Mouse (Mus musculus): ENCODE results near the gene Aff3.
"Not testable (repeated sequence)": the region's sequence is repeated elsewhere in the genome, so short reads cannot be mapped to it uniquely, and the experiment has no call there.

The Aff3 gene

DNA sequence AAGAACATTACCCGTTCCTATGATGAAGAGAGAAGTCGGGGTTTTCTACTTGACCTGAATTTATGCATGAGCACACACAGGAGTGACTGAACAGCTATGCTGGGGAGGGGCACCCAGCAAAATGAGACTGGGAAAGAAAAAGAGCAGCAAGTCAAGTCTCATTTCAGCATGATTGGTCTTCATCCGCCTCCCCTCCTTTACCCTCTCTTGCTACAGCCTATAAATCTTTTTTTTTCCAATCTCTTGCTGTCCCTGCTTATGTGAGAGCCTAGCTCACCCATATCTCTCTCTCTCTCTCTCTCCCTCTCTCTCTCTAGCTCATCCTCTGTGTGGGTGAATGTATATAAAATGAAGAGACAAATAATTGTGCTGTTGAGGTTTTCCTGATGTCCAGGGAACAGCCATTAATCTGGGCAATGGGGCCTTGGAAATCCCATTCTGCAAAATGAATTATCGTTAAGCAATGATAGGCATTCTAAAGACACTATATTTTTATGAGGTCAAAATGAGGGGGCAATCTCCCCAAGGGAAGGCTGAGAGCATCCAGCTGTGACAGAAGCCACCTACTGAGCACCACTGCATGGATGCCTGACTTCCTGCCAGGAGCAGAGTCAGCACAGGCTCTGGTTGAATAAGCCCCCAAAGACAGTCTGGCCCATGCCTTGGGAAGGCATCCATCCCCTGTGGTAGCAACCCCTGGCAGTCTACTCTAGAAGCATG, 224.8 kb downstream of the Aff3 start:
- peak; percentile 74 for DNase-seq (ENCODE audit: low read depth, low spot score)

DNA sequence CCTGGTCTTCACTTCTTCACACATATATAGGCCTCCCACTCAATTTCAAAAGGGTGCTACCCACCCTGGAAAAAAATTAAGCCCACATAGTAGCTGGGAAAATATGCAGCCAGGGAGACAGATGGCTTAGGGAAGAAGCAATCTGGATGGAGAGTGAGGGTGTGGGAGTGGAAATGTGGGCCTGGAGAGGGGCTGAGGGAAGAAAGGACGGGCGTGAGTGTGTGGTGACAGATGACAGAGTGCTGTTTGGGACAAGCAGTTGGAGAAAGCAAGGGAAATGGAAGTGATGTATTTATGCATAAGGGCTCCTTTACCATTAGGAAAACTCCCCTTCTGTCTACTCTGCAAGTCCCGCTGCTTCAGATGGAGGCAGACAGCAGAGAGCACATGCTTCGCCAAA, 226.3 kb downstream of the Aff3 start:
- peak; percentile 67 for DNase-seq (ENCODE audit: low read depth, low spot score)

DNA sequence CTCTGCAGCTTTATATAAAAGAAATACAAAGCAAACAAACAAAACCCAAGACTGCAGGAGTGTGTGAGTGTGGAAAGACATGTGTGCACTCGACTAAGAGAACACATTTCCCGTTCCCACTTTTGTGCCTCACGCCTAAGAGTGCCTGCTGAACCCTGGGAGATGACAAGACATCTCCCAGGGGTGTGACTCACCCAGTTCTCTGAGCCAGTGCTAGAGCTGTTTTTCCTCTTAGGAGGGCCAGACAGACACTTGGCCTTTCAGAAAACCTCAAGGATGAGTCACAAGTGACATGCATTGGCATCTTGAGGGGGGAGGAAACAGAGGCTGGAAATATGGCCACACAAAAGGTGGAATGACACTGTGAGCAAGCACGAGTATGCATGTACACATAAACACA, 227.1 kb downstream of the Aff3 start:
- DNase-seq (ENCODE audit: low read depth, low spot score), result no peak

DNA sequence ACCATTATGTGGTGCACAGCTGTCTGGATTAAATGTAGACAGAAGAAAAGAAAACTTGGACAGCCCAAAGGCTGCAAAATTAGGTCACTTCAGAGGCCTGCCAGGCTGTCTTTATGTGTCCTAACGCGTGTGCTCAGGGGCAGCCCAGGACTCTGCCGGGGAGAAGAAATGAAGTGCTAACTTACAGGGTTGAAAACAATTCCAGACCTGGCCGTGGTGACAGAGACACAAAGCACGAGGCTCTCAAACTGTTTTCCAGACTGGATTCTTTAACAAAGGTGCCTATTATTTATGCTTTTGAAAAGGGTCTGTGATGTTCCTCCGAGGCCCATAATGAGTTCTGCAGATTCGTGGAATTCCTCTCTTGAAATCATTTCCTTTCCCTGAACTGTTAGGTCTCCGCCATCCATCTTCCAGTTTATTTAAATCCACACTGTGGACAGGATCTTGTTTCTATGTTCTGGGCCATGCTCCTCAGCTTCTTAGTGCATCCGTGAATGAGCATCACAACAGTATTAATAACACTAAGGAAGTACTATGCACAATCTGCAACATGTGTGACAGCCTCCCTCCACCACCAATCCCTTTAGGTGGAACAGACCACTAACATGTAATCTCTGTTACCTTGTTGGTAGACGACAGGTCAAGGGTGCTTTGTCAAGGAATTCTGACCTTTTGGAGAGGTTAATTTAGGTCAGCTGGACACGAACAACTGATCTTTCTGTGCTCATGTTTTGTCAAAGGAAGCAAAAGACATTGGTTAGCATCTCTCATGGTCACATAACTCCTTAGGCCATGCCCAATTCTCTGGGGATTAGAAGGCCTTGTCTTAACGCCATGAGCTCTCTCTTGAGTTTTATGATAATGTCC, 228.0 kb downstream of the Aff3 start:
- DNase-seq (ENCODE audit: low read depth, low spot score), result peak; percentile 81

DNA sequence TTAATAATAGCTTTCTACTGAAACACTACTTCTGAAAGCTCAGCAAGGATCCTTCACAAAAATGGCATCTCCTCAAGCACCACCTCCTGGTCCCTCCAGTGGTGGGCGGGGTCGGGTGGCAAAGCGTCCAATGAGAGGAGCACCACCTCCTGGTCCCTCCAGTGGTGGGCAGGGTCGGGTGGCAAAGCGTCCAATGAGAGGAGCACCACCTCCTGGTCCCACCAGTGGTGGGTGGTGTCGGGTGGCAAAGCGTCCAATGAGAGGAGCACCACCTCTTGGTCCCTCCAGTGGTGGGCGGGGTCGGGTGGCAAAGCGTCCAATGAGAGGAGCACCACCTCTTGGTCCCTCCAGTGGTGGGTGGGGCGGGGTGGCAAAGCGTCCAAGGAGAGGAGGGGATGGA, 234.4 kb downstream of the Aff3 start:
- not testable (repeated sequence) for DNase-seq (ENCODE audit: low read depth, low spot score)

DNA sequence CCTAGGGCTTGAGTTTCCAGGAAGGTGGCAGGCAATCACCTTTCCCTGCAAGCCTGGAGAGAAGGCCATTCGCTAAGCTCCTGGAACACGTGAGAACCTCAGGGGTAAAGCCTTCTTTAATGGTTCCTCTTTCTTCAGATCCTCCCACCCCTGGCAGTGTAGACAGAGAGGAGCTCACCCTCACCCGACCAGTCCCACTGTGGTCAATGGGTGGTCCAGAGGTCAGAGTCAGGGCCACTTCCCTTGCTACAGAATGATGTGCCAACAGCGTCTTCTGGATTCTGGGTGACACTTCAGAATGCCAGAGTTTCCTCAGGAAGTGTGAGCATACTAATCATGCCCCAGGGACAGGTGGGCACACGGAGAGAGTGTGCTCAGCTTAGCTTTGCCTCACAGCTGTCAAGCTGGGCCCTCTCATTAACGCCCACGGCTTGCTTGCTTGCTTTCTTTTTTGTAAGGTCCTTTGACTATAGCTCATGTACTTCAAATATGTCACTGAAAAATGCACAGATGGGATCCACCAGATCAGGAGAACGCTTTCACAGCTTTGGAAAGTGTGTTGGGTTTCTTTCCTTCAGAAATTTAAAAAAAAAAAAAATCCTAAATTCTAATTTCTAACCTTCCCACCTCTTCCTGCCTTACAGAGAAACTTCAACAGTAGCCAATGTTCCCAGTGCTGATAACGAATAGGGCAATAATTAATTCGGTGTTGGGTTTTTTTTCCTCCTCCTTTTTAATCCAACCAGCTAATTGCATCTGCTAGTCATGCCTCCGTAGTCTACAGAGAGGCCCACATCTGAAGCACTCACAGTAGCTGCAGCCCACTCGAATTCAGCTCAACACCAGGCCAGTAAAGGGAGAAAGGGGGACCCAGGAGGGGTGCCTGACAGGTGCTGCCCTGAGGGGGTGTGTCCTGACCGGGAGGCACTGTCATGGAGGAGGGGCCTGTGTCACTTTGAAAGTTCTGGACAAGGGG, 235.8 kb downstream of the Aff3 start:
- DNase-seq (ENCODE audit: low read depth, low spot score), result no peak

DNA sequence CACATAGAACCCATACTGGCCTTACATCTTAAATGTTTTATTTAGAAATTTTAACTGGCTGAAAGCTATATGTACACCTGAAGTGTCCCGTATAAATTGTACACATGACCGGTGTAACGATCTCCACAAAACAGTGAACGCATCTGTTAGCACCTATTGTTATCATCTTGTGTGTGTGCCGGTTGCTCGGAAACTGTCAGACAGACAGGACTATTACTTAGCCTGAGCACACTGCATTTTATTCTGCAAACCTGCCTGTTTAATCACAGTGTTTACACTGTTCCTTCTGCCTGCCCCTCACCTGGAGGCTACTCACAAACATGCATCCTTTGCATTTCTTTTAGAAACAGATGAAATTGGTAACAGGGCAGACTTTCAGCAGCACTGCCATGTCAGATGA, 241.8 kb downstream of the Aff3 start:
- DNase-seq (ENCODE audit: low read depth, low spot score), result no peak

DNA sequence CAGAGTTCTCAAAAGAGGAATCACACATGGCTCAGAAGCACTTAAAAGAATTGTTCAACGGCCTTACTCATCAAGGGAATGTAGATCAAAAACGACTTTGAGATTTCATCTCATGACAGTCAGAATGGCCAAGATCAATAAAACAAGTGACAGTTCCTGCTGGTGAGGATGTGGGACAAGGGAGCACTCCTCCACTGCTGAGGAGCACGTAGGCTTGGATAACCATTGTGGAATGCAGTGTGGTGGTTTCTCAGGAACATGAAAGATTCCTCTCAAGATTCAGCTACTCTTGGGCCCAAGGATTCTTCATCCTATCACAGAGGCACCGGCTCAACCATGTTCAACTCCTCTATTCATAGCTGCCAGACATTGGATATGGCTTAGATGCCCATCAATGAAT, 245.4 kb downstream of the Aff3 start:
- DNase-seq (ENCODE audit: low read depth, low spot score), result no peak

DNA sequence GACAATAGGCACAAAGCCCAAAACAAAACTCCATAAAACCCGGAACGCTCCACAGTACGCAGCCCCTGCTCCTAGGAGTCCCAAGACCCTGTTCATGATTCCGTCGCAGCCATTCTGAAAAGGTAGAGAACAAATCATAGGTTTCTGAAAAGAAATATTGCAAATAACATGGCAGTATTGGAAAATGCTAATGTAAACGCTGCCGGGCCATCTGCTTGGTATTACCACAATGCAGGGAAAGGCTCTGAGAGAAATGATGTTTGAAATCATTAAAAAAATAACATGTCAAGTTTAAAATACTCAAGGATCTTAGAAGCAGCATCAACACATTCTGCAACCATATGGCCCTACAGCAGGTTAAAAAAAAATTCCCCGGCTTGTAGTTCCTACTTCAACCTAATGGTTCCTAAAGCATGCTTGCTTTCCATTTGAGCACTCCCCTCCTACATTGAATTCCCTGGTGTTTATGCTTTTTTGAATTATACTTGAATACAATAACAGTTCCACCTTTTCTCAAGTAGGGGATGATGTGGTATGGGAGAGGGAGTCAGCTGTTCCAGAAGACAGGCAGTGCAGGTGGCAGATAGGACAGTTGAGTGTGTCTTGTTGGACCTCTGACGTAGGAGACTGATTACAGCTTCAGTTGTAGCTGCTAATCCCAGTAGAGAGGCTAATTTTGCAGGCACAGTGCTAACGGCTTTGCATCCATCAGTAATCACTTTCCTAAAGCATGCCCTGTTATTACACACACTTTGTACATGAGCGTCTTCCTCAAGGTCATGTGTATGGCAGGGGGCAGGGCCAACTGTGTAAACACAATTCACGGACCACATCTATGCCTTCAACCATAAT, 246.3 kb downstream of the Aff3 start:
- DNase-seq (ENCODE audit: low read depth, low spot score), result no peak

DNA sequence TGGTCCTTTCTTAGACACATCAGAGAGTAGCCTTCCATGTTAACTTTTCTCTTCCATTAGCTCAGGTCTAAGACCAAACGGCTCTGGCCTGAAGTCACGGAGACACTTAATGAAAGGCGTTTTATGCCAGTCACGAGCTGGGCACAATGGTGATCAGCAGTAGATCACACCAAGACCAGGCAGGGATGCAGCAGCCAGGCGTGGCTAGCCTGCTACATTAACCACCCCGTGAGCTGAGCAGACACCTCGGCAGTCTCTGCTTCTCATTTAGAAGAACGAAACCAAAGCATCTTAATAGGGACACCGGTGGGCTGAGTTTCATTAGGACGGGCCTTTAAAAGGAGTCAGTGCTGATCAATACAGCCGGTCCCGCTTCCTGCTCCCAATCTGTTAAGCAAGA, 247.6 kb downstream of the Aff3 start:
- DNase-seq (ENCODE audit: low read depth, low spot score), result no peak

DNA sequence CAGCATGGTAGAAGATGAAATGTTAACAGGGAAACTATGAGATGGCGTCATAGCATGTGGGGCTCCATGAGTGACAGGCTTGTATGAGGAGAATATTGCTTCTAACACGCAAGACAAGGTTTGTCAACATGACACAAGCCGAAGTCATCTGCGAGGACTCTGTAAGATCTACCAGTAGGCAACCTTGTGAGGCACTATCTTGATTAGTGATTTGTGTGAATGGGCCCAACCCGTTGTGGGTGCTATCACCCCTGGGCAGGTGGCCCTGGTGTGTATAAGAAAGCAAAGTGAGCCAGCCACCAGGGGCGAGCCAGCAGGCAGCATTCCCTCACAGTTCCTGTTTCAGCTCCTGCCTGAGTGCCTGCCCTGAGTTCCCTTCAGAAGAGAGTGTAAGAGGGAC, 249.2 kb downstream of the Aff3 start:
- no peak for DNase-seq (ENCODE audit: low read depth, low spot score)

DNA sequence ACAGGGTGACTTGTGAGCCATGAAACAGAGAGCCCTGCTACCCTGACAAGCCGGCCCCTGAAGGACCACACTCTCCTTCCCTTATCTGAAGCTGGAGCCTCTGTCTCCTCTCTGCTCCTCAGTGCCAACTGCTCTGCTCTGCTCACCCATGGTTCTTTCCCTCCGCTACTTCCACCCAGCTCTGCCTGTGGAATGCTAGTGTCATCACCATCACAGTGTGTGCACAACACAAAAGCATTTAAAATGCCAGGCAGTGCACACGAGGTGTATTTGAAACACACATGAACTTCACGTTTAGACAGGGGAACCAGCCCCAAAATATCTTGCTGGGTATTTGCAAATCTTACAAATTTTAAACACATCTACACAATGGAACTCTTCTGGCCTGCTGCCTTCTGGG, 253.6 kb downstream of the Aff3 start:
- DNase-seq (ENCODE audit: low read depth, low spot score), result no peak

DNA sequence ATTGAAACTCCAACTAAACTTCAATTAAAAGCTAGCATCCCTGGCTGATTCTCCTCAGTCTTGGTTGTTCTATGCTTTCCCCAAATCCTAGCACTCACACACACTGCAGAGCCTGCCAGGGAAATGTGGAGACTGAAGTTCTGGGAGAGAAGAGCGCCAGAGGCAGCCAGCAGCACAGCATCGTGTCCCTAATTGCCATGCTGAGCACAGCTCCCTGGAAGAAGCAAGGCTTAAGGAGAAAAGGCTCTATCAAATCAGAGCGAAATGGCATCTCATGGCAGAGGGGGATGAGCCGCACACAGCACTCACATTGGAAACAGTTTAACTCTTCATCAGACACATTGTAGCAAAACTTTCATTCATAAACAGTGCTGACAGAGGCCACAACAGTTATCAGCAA, 254.3 kb downstream of the Aff3 start:
- DNase-seq (ENCODE audit: low read depth, low spot score), result no peak

DNA sequence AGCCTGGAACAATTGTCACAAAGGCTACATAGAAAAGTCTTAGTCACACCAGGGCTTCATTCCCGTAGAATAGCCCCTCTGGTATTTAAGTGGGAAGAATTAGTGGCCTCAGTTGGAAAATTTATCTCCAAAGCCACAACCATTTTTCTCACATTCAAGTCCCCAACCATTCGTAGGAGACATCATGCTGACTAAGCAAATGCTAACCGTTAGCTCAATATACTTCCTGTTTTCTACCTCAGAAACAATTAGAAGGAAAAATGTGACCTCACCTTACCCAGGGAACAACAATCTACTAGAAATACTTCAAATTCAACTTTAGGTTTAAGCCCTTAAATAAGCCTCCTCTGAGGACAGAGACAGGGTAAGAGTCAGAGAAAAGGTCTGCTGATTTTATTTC, 256.5 kb downstream of the Aff3 start:
- DNase-seq (ENCODE audit: low read depth, low spot score), result no peak

DNA sequence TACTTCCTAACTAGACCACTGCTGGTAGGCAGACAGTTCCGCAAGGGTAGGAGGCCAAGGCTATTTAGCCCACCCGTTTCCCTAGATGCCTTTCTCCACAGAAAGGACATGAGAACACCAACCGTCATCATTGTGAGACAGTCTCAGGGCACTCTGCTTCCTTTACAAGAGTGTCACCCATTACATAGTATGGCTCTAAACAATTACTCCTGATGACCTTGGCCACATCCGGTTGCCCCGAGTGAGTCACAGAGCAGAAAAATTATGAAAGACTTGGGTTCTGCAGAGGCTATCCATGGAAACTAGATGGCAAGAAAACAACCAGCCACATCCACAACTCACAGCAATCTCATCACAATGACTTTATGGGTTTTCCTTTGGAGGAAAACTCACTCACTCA, 261.0 kb downstream of the Aff3 start:
- no peak for DNase-seq (ENCODE audit: low read depth, low spot score)

DNA sequence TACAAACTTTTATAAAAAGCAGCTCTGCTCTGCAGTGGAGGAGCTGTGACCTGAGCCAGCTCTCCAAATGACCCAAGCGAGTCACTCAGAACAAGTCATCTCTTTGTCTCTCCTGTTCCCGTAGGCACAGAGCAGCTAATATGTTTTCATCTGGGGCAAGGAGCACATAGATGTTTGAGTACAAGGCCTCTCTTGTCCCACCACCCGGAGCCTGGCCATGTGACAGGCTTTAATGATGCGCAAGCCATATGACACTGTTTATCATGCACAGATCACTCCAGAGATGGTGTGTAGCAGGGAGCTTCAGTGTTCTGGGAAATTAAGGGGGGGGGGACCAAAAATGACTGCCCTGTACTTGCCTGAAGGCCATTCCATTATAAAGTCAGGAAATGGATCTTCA, 262.9 kb downstream of the Aff3 start:
- DNase-seq (ENCODE audit: low read depth, low spot score), result peak; percentile 72

DNA sequence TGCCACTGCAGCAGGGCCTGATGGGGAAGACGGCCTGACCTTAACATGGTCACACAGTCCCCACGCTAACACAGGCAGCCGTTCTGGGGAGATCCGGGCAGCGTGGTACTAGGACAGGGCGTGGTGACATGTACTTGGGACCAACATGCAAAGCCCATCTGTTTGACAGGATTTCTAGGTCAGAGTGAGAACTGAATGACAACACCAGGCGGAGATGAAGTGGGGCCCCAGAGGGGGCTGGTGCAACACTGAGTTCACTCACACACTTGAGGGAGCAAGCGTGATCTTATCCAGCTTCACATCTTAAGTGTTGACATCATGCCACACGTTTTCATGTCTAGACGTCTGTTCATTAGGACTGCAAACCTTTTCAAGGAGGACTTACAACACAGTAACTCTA, 265.5 kb downstream of the Aff3 start:
- no peak for DNase-seq (ENCODE audit: low read depth, low spot score)

DNA sequence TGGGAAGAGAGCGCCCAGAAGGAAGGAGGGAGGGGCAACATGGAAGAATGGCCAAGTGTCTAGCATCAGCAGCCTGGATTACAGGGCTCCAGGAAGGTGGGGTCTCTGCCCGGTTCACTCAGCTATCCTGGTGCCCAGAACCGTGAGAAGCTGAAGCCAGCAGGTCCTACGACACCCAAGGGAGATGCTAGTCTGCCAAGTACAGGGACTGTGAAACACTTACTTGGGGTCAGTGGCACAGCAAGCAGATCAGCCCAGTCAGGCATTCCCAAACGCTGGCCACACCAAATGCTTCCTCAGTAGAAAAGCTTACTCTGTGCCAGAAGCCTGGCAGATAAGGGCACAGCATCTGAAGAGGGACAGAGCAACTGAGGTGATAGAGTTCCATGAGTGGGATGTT, 266.2 kb downstream of the Aff3 start:
- no peak for DNase-seq (ENCODE audit: low read depth, low spot score)

DNA sequence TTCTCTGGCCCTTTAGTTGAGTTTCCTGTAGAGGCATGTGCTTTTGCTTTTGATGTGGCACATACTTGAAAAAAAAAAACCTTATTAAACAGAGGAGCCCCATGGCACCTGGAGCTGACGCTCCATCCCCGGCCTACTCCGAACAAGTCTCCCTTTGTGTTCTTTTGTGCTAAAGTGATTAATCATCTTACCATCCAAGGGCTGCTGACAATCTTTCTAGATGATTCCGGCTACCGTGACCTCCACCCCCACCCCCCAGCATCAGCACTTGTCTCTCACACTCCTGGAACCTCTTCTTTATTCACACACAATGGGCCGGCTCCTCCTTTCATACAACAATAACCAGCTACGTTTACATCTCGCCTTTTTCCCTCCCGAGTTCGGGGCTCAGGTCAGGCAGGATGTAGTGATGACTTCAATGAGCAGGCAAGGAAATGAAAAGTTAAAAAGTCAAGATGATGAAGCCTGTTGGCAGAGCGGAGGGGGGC, 269.5 kb downstream of the Aff3 start:
- DNase-seq (ENCODE audit: low read depth, low spot score), result peak; percentile 62

DNA sequence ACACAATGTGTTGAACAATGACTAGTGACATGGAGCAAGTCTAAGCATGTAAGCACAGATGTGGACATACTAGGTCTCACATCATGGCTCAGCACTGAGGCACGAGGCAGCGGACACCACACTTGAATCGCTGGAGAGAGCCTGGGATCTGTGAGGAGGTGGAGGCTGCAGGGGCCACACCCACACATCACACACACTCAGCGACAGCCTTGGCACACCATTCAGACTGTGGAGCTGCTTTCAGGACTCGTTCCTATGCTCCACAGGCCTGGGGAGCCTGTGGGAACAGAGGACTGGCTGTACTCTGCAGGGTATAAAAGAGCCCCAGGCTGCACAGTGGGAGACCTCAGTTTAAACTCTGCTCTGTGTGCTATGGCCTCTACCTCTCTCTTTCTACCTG, 270.3 kb downstream of the Aff3 start:
- no peak for DNase-seq (ENCODE audit: low read depth, low spot score)

DNA sequence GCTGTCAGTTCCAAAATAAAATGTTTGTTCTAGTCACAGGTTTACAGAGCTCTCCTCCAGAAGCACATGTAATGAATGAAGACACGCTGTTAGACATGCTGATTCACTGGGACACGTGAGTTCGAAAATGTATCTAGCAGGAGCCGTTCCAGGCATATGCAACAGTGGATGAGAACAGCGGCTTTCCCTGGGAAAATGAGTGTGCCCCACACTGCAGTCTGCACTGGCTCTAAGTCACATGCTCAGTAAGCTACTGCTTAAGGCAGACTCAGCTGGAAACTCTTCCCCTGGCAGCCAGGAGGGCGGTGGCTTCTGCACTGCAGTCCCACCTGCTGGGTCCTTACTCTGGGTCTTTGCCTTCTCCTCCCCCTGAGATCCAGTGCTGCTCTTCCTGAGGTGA, 271.2 kb downstream of the Aff3 start:
- DNase-seq (ENCODE audit: low read depth, low spot score), result no peak

All from mesoderm, embryonic 11.5 days (tissue).